In genomic region chr8:127070225-127070624, GRCm38 (mm10) we compare ENCODE assay signal across 7 mouse cellular contexts. TPM values are rescaled to one million over a fixed set of nuclear protein-coding genes. Genes with fewer than 3 reads are reported as not detected.
A peak's percentile ranks its signal among the peaks of the same experiment; 100 is the strongest.
DNase-seq lines count a peak whose midpoint lies in the region; ATAC-seq lines count a peak whose summit lies in the region.

No protein-coding gene starts in this region.

- DNase-seq in midbrain, embryonic 10.5 days (ENCODE audit: low spot score): no peak
- peak; percentile 64 for DNase-seq in cerebellum, adult 9-10 months
- peak; percentile 61 for DNase-seq in midbrain, embryonic 14.5 days
- no peak for DNase-seq in frontal cortex, adult 2 months (ENCODE audit: extremely low spot score in 1 of 2, low spot score in 1 of 2)
- DNase-seq in thymus, postnatal 36 days: no peak

- no peaks in the 10 kb centered on the region for H3K27me3 ChIP-seq in midbrain, embryonic 12.5 days
- no peaks in the 10 kb centered on the region for H3K27me3 ChIP-seq in midbrain, embryonic 10.5 days (ENCODE audit: low read depth, poor library complexity, severe bottlenecking)
- no peaks in the 10 kb centered on the region for H3K27me3 ChIP-seq in heart, embryonic 12.5 days (replicated peaks)
- H3K27me3 ChIP-seq in midbrain, embryonic 14.5 days (ENCODE audit: control insufficient read depth, insufficient read depth, low read length): no peaks in the 10 kb centered on the region

- 0 out of 2 replicates have a peak overlapping the region, but pooled peaks have one; percentile 42 for H3K27ac ChIP-seq in midbrain, embryonic 12.5 days (replicated peaks)
- no peak overlapping the region for H3K27ac ChIP-seq in midbrain, embryonic 10.5 days (replicated peaks)
- H3K27ac ChIP-seq in heart, embryonic 12.5 days (ENCODE audit: poor library complexity, severe bottlenecking): peak overlapping the region; percentile 7
- H3K27ac ChIP-seq in midbrain, embryonic 14.5 days (replicated peaks; ENCODE audit: low read depth, low read length): no peak overlapping the region

- ATAC-seq in midbrain, embryonic 12.5 days (ENCODE audit: low FRiP score, low read depth): no peak
- no peak for ATAC-seq in heart, embryonic 12.5 days (ENCODE audit: insufficient number of reproducible peaks, low FRiP score)
- no peak for ATAC-seq in midbrain, embryonic 14.5 days (ENCODE audit: low FRiP score, low TSS enrichment)

- H3K9ac ChIP-seq in midbrain, embryonic 12.5 days (replicated peaks): no peak overlapping the region
- H3K9ac ChIP-seq in heart, embryonic 12.5 days: no peak overlapping the region
- no peak overlapping the region for H3K9ac ChIP-seq in midbrain, embryonic 14.5 days (replicated peaks; ENCODE audit: low read length)

- no peaks in the 10 kb centered on the region for H3K36me3 ChIP-seq in midbrain, embryonic 12.5 days
- no peaks in the 10 kb centered on the region for H3K36me3 ChIP-seq in midbrain, embryonic 10.5 days
- H3K36me3 ChIP-seq in heart, embryonic 12.5 days: no peaks in the 10 kb centered on the region
- no peaks in the 10 kb centered on the region for H3K36me3 ChIP-seq in midbrain, embryonic 14.5 days (ENCODE audit: control insufficient read depth, insufficient read depth, low read length)

- no peaks in the 10 kb centered on the region for H3K9me3 ChIP-seq in midbrain, embryonic 12.5 days
- no peaks in the 10 kb centered on the region for H3K9me3 ChIP-seq in midbrain, embryonic 10.5 days (replicated peaks)
- no peaks in the 10 kb centered on the region for H3K9me3 ChIP-seq in heart, embryonic 12.5 days (replicated peaks)
- H3K9me3 ChIP-seq in midbrain, embryonic 14.5 days (ENCODE audit: control insufficient read depth, low read length): no peaks in the 10 kb centered on the region

- peaks cover 38% of the 10 kb centered on the region for H3K4me1 ChIP-seq in midbrain, embryonic 12.5 days
- peaks cover 55% of the 10 kb centered on the region for H3K4me1 ChIP-seq in midbrain, embryonic 10.5 days
- H3K4me1 ChIP-seq in heart, embryonic 12.5 days (replicated peaks): peaks cover 64% of the 10 kb centered on the region
- peaks cover 19% of the 10 kb centered on the region for H3K4me1 ChIP-seq in midbrain, embryonic 14.5 days (ENCODE audit: control insufficient read depth, insufficient read depth, low read length)

- WGBS in midbrain, embryonic 12.5 days: 78% methylated on average over 3 of the region's 3 CpGs
- 81% methylated on average over 3 of the region's 3 CpGs for WGBS in midbrain, embryonic 10.5 days
- WGBS in heart, embryonic 12.5 days: 46% methylated on average over 3 of the region's 3 CpGs
- 63% methylated on average over 3 of the region's 3 CpGs for WGBS in midbrain, embryonic 14.5 days

- no peak overlapping the region for H3K4me2 ChIP-seq in midbrain, embryonic 12.5 days (replicated peaks)
- no peak overlapping the region for H3K4me2 ChIP-seq in heart, embryonic 12.5 days
- no peak overlapping the region for H3K4me2 ChIP-seq in midbrain, embryonic 14.5 days (ENCODE audit: low read length)

- no peak overlapping the region for H3K4me3 ChIP-seq in midbrain, embryonic 12.5 days
- no peak overlapping the region for H3K4me3 ChIP-seq in midbrain, embryonic 10.5 days
- H3K4me3 ChIP-seq in heart, embryonic 12.5 days: no peak overlapping the region
- no peak overlapping the region for H3K4me3 ChIP-seq in midbrain, embryonic 14.5 days (replicated peaks; ENCODE audit: low read depth, low read length)

RNA-seq across cellular contexts. Expression of gene Pard3, which starts 6.5 kb away (rescaled TPM):
- polyA plus RNA-seq in midbrain, embryonic 12.5 days (2016; fragmentation: Nextera tagmentation; extraction: Ambion mirVana): 36.6 and 39.4 TPM in 2 replicates
- 25.1 and 26.1 TPM in 2 replicates for polyA plus RNA-seq in midbrain, embryonic 10.5 days (2016; fragmentation: Nextera tagmentation; extraction: Ambion mirVana)
- 26.2 and 30.3 TPM in 2 replicates for polyA plus RNA-seq in heart, embryonic 12.5 days (2016; fragmentation: Nextera tagmentation; extraction: Ambion mirVana)
- polyA plus RNA-seq in midbrain, embryonic 14.5 days (2014; fragmentation: Nextera tagmentation; extraction: Ambion mirVana): 16.7 and 27.3 TPM in 2 replicates
- polyA plus RNA-seq in frontal cortex, adult 2 months (2012; rRNA removed): 10.1 and 11.9 TPM in 2 replicates

Comparison
In these comparisons a context has a peak if more than half of its experiments do, and no peak if none do; other contexts are left out.
1. H3K27ac ChIP-seq: peak in midbrain, embryonic 12.5 days (single experiment) and heart, embryonic 12.5 days (single experiment); none in midbrain, embryonic 10.5 days (single experiment) and midbrain, embryonic 14.5 days (single experiment).
2. DNase-seq: peak in cerebellum, adult 9-10 months (single experiment) and midbrain, embryonic 14.5 days (single experiment); none in midbrain, embryonic 10.5 days (single experiment), frontal cortex, adult 2 months (0 of 2) and thymus, postnatal 36 days (0 of 2).